Mouse (Mus musculus) CH12.LX (cell line): ENCODE results near the gene Cfap61.

Source experiments
- CTCF ChIP-seq, 2 experiments: IDR thresholded peaks in 1 of 2; conservative IDR thresholded peaks in 1 of 2; 2 replicates each; pipeline ENCODE4 v1.5.1; 2011 to 2012; ENCODE audit warnings: low read depth in 2 of 2, low read length in 2 of 2, improper control_type of control experiment in 1 of 2, inconsistent platforms in 1 of 2, mild to moderate bottlenecking in 1 of 2, moderate library complexity in 1 of 2
- E2F4 ChIP-seq: IDR thresholded peaks from 2 replicates; pipeline ENCODE4 v1.6.1; 2011; ENCODE audit warnings: low read depth, low read length, improper control_type of control experiment; ENCODE audit not compliant: insufficient replicate concordance
- KAT2A ChIP-seq: IDR thresholded peaks from 2 replicates; pipeline ENCODE4 v1.6.1; 2012; ENCODE audit warnings: low read length, improper control_type of control experiment, inconsistent platforms; ENCODE audit not compliant: insufficient replicate concordance
- MAZ ChIP-seq: IDR thresholded peaks from 2 replicates; pipeline ENCODE4 v1.6.1; 2012; ENCODE audit warnings: low read depth, mild to moderate bottlenecking, inconsistent platforms, low read length, improper control_type of control experiment, moderate library complexity
- MEF2A ChIP-seq: IDR thresholded peaks from 2 replicates; pipeline ENCODE4 v1.6.1; 2014; ENCODE audit warnings: low read depth, mild to moderate bottlenecking, inconsistent platforms, low read length, improper control_type of control experiment, borderline replicate concordance
- POLR2A ChIP-seq: IDR thresholded peaks from 2 replicates; pipeline ENCODE4 v1.6.1; 2011; ENCODE audit warnings: low read depth, mild to moderate bottlenecking, improper control_type of control experiment, low read length
- POLR2AphosphoS2 ChIP-seq: IDR thresholded peaks from 2 replicates; pipeline ENCODE4 v1.6.1; 2011; ENCODE audit warnings: low read depth, low read length, improper control_type of control experiment
- TBP ChIP-seq: conservative IDR thresholded peaks from 2 replicates; pipeline ENCODE4 v1.6.1; 2011; ENCODE audit warnings: low read depth, low read length, improper control_type of control experiment
- UBTF ChIP-seq: IDR thresholded peaks from 2 replicates; pipeline ENCODE4 v1.6.1; 2012; ENCODE audit warnings: low read depth, mild to moderate bottlenecking, inconsistent platforms, low read length, improper control_type of control experiment, moderate library complexity
- ZC3H11A ChIP-seq: IDR thresholded peaks from 2 replicates; pipeline ENCODE4 v1.6.1; 2012; ENCODE audit warnings: low read depth, mild to moderate bottlenecking, inconsistent platforms, low read length, improper control_type of control experiment

- no peak for TF ChIP-seq CTCF (conservative IDR thresholded peaks at IDR 0.05 in 1 of 2, IDR thresholded peaks at IDR 0.05 in 1 of 2; ENCODE audit: low read depth in 2 of 2, low read length in 2 of 2)
- no peak for TF ChIP-seq POLR2AphosphoS2
- no peak for TF ChIP-seq POLR2A
- TF ChIP-seq E2F4, result no peak
- no peak for TF ChIP-seq MEF2A
- TF ChIP-seq UBTF, result no peak
- no peak for TF ChIP-seq ZC3H11A
- no peak for TF ChIP-seq MAZ
- no peak for TF ChIP-seq KAT2A
- no peak for TF ChIP-seq TBP
Measured at GRCm38 (mm10) chr2:146061421-146062300, 127.1 kb downstream of the Cfap61 start.
